Mouse (Mus musculus) spleen, postnatal 36 days (tissue): ENCODE data around the gene Mrpl47.
"Not testable (repeated sequence)": the region's sequence is repeated elsewhere in the genome, so short reads cannot be mapped to it uniquely, and the experiment has no call there.

Experiments used
- DNase-seq, 2 experiments: peaks; one replicate each; pipeline ENCODE4 v3.0.0; 2022; ENCODE audit warnings: low spot score in 2 of 2, mixed read lengths in 1 of 2

Mrpl47 gene

DNA sequence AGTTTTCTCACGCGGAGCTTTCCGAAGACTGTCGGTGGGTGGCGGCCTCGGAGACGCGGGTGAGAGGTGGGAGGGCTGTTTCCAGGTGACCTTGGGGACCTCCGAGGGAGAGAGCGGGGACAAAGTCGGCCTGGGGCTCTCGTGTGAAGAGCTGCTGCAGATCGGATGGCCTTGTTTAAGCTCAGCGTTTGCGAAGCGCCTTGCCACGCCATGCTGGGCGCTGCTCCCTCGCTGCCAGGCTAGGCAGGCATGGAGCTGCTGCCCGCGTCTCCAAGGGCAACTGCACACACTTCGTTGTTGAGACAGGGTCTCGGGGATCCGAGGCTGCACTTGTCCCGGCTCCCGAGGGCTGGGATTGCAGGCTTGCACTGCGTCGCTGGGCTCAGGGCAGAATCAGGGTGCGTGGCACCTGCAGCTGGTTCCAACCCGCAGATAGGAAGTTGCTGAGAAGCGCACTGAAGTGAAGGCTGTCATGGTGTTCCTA is at the start of gene Mrpl47:
Gene Mrpl47 (minus strand): TSS at position 434 of the 484 bp plus-strand sequence.
- DNase-seq, result no peak

- no peak for DNase-seq
Measured at GRCm38 (mm10) chr3:32770781-32771180, 33.4 kb upstream of the Mrpl47 start.

- no peak for DNase-seq
Measured at GRCm38 (mm10) chr3:32763902-32764301, 26.5 kb upstream of the Mrpl47 start.

DNA sequence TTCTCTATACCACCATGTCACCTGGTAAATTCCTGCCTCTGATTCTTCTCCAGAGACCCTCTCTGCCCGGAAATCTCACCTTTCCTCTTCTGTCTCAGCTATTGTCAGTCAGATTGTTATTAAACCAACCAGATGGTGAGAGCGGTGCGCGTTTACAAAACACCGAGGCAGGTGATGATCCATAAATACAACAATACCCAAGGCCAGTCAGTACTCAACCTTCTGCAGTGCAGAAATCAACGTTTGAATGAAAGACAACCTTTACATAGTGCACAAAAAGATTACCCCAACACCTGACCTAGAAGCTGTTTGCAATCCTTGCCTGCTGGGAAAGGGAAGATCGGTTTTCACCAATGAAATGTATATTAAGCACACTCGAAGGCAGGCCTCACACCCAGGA is 25.6 kb upstream of the Mrpl47 start:
- no peak for DNase-seq

- DNase-seq, result no peak
Measured at GRCm38 (mm10) chr3:32759212-32759611, 21.8 kb upstream of the Mrpl47 start.

DNA sequence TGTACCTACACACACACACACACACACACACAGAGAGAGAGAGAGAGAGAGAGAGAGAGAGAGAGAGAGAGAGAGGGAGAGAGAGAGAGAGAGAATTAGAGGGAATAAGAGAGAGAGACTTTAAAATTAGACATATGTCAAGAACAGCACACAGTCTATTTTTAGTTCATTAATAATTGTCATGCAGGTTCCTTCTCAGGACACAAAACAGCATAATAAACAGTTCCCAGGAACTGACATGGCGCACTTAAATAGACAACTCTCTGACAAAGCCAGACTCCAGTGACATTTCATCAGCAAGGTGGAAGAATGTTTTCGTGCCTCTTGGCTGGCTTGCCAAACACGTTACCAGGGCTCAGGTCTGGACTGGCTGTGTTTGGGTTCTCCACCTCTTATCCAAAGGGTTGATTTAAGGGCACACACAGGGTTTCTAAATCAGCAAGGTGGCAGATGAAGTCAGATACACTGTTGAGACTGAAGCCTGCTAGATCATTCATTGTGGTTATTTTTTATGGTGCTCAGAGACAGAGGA is 17.0 kb upstream of the Mrpl47 start:
- no peak for DNase-seq

DNA sequence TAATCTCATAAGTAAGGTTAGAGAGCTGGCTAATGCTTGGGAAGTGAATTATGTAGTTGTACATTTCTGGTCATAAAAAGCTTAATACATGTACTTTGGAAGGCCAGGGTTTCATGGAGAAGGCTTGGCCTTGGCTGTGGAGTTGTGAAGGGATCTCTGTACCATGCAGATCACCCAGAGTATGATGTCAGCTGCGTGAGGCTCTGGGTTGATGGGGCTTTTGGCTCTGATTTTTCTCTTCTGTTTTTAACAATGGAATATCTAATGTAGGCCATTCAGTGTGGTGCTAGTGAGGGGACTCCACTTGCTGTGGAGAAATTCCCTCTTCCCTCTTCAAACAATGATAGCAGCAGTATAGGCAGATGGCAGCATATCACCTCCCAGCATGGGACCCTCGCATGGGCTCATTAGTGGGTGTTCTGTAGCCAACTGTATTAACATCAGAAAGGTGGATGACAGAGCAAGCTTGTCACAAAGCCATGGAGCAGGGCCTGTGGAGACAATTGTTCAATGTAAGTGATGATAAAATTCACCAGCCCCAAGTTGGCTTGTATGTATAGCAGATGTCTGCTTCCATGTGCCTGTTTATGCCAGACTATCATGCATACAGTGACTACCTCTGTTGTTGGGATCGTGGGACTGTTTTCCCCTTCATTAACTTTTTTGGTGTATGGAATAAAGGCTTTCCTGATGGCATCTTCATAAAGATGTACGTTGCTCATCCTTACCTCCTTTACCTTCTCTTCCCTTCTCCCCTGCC is 12.6 kb upstream of the Mrpl47 start:
- no peak for DNase-seq

GRCm38 (mm10) chr3:32748384-32748783 is 11.0 kb upstream of the Mrpl47 start:
- DNase-seq, result no peak

DNA sequence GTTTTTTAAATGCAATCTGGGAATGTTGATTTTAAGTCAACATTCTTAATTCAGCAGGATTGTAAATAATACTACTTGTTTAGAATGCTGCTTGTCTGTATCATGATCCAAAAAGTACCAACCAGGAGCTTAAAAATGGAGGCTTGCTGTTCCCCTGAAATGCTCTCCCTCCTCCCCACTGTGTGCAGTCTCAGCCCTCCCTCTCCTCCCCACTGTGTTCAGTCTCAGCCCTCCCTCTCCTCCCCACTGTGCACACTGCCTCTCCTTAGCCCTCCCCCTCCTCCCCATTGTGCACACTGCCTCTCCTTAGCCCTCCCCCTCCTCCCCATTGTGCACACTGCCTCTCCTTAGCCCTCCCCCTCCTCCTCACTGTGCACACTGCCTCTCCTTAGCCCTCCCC is 8.0 kb upstream of the Mrpl47 start:
- not testable (repeated sequence) for DNase-seq

DNA sequence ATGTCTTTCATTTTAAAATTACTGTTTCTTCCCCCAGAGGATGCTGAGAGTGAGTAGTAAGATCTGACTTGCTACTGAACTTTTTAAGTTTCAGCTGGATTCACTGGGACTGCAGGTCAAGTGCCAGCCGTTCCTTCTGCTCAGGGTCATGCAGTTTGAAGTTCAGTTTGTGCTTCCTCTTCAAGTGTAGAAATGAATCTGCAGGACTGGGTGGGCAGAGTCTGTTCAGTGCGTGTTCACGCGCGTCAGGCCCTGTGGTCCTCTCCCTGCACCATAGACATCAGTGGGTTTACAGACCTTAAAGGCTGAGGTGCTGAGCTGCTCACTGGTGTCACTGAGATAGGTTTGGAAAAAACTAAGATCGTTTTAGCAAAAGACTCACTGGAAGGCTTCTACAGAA is 7.6 kb upstream of the Mrpl47 start:
- no peak for DNase-seq

DNA sequence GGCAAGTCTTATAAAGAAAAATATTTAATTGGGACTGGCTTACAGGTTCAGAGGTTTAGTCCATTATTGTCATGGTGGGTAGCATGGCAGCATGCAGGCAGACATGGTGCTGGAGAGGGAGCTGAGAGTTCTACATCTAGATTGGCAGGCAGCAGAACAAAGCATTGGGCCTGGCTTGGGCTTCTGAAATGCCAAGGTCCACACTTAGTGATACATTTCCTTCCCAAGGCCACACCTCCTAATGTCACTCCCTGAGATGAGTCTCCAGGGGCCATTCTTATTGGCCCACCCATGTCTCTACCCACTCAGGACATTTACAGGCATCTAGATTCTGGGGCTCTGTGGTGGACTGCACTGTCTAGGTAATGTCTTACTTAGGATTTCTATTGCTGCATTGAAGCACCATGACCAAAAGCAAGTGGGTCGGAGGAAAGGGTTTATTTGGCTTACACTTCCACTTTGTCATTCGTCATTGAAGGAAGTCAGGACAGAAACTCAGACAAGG is 4.9 kb upstream of the Mrpl47 start:
- no peak for DNase-seq

- no peak for DNase-seq
Measured at GRCm38 (mm10) chr3:32738549-32738948, 1.1 kb upstream of the Mrpl47 start.

GRCm38 (mm10) chr3:32736244-32737171 is 897 bp downstream of the Mrpl47 start, which contains the start of gene Ndufb5:
Gene Ndufb5 (plus strand): TSS chr3:32736990.
- peak; percentile 97 for DNase-seq

- DNase-seq, result no peak
Measured at GRCm38 (mm10) chr3:32727861-32728260, 9.5 kb downstream of the Mrpl47 start.

GRCm38 (mm10) chr3:32725951-32726350 is 11.5 kb downstream of the Mrpl47 start:
- no peak for DNase-seq

DNA sequence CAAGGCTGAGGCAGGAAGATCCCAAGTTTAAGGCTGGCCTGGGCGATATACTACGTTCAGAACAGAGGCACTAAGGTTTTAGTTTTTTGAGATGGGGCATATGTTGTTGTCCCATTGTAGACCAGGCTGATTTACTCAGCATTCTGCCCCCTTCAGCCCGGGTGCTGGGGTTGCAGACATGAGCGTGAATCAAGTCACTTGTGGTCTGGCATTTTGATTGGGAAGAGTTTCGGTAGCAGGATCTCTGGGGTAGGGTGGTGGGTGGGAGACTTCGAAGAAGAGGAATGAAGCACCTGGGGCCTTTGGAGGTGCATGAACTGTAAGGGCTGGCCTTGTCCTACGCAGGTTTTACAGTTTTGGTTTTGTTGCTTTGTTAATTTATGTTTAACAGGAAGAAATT is 13.2 kb downstream of the Mrpl47 start:
- no peak for DNase-seq

DNA sequence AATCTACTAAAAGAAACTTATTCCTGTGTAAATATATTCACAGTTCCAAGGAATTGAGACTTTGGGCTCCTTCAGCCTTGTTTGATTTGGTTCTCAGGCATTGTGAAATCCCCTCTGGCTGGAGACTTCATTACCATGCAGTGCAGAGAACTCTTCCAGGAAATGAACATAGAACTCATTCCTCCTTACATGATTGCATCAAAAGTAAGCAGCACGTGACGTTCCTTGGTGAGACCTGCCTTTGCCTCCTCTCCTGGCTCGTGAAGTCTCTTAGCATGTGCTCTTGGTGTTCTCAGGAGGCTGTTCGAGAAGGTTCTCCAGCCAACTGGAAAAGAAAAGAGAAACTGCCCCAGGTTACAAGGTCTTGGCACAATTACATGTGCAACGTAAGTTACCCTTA is 19.1 kb downstream of the Mrpl47 start:
- DNase-seq, result no peak

DNA sequence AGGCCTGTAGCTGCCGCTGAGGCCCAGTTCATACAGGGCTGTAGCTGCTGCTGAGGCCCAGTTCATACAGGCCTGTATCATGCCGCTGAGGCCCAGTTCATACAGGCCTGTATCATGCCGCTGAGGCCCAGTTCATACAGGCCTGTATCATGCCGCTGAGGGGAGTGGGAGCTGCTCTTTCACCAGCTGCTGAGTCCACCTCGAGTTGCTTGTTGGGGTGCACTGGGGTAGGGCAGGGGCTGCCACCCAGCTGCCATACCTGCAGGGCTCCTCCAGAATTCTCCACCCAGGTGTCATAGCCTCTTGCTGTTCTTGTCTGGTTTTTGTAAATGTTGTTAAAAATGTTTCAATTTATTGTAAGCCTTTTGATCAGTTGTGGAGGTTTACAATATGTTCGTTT is 20.0 kb downstream of the Mrpl47 start:
- DNase-seq, result not testable (repeated sequence)

- no peak for DNase-seq
Measured at GRCm38 (mm10) chr3:32713711-32714110, 23.7 kb downstream of the Mrpl47 start.

DNA sequence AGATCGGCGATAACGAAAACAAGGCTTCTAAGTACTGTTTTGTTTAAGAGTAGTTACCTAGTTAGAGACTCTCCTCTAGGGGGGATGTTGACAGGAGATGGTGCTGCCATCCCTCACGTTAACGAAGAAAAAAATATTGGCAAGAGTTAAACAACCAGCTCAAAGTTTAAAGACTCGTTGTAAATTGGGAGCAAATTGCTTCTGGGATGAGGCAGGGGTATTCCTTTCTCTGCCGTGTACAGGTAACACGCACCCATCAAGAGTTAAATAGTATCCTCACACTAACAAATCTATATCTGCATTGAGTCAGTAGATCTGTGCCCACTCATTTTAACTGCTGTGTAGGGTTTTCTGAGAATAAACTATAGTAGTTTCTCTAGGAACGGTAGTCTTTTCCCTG is 28.0 kb downstream of the Mrpl47 start:
- no peak for DNase-seq

DNA sequence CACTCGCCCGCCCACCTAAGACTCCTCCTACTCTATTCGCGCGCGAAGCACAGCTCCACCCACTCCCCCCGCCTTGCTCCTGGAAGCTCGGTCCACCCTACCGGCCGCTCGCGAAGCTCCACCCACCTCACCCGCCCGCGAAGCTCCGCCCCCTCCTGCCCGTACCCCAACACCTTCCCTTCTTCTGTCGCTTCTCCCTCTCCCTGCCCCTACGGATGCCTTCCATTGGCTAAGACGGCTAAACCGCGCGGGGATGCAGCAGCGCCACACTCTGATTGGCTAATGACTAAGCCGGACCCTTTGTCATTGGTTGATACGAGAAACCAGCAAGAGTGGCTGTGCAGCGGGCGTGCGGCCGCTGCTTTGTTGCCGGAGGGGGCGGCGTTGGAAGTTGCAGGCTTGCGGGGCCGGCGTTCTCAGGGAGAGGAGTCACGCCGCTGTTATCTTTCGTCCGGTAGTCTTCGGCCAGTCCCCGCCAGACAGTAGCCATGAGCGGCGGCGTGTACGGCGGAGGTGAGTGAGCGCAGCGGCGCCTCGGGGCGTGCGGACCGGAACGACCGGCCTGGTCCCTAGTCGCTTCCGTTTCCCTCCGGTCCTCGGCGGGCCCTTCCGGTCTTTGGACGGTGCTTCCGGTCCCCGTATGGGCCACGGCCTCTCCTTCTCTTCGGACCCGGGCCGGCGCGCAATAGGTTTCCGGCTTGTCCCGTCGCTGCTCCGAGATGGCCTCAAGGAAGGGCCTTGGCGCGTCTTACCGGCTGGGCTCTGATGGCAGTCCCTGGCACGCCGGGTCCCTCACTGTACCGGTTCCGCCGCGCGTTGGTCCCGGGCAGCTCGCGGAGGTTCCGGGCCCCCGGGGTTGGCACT is 28.8 kb downstream of the Mrpl47 start:
- peak; percentile 98 for DNase-seq
